ENCODE assay signal across 11 mouse cellular contexts in genomic region chr2:174868743-174869369, GRCm38 (mm10).
A peak's percentile ranks its signal among the peaks of the same experiment; 100 is the strongest.
DNase-seq lines count a peak whose midpoint lies in the region; ATAC-seq and TF ChIP-seq lines count a peak whose summit lies in the region.
"Had no signal": no experiment of that assay in that cellular context is flagged by ENCODE, and none has a peak within 500 bp of the region (broad histone marks: within the 10 kb centered on the region; RNA-seq: fewer than 3 reads in every experiment).

No protein-coding gene starts in this region.

- no peaks in the 10 kb centered on the region for H3K9me3 ChIP-seq in hindbrain, postnatal 0 days (ENCODE audit: low read length)
- H3K9me3 ChIP-seq in hindbrain, embryonic 13.5 days: no peaks in the 10 kb centered on the region
- no peaks in the 10 kb centered on the region for H3K9me3 ChIP-seq in embryonic facial prominence, embryonic 14.5 days (ENCODE audit: control insufficient read depth, low read length)
- H3K9me3 ChIP-seq in limb, embryonic 15.5 days: no peaks in the 10 kb centered on the region
- H3K9me3 ChIP-seq: liver, embryonic 13.5 days had no signal

- H3K4me2 ChIP-seq in hindbrain, postnatal 0 days (ENCODE audit: low read depth, low read length): no peak overlapping the region
- H3K4me2 ChIP-seq in hindbrain, embryonic 13.5 days: no peak overlapping the region
- H3K4me2 ChIP-seq in embryonic facial prominence, embryonic 14.5 days (ENCODE audit: low read depth, low read length): no peak overlapping the region
- no peak overlapping the region for H3K4me2 ChIP-seq in limb, embryonic 15.5 days
- H3K4me2 ChIP-seq: liver, embryonic 13.5 days had no signal

- WGBS in hindbrain, postnatal 0 days: 55% methylated on average over 8 of the region's 8 CpGs
- 68% methylated on average over 8 of the region's 8 CpGs for WGBS in hindbrain, embryonic 13.5 days
- WGBS in embryonic facial prominence, embryonic 14.5 days: 24% methylated on average over 8 of the region's 8 CpGs
- 25% methylated on average over 8 of the region's 8 CpGs for WGBS in limb, embryonic 15.5 days

- TF ChIP-seq CTCF in hindbrain, postnatal 0 days (IDR thresholded peaks at IDR 0.05; ENCODE audit: low read depth): no peak

- 0 out of 2 replicates have a peak, but pooled peaks have one; percentile 35 for ATAC-seq in hindbrain, postnatal 0 days
- no peak for ATAC-seq in hindbrain, embryonic 13.5 days (ENCODE audit: low FRiP score)
- ATAC-seq in embryonic facial prominence, embryonic 14.5 days (ENCODE audit: low read depth): peak; percentile 27; the same call in 1 of the 2 replicates
- peak; percentile 57 for ATAC-seq in limb, embryonic 15.5 days (ENCODE audit: insufficient number of reproducible peaks, low FRiP score, low TSS enrichment, low read depth)
- no peak for ATAC-seq in CD4-positive, CD25-positive, alpha-beta regulatory T cell, adult 4 months

- H3K9ac ChIP-seq in hindbrain, postnatal 0 days (replicated peaks; ENCODE audit: low read length): no peak overlapping the region
- H3K9ac ChIP-seq in hindbrain, embryonic 13.5 days: no peak overlapping the region
- 0 out of 2 replicates have a peak overlapping the region, but pooled peaks have one; percentile 14 for H3K9ac ChIP-seq in embryonic facial prominence, embryonic 14.5 days (ENCODE audit: low read depth, low read length)
- H3K9ac ChIP-seq in limb, embryonic 15.5 days: no peak overlapping the region
- H3K9ac ChIP-seq: liver, embryonic 13.5 days had no signal

- H3K27me3 ChIP-seq in hindbrain, postnatal 0 days (ENCODE audit: insufficient read depth, low read length): no peaks in the 10 kb centered on the region
- H3K27me3 ChIP-seq in hindbrain, embryonic 13.5 days: no peaks in the 10 kb centered on the region
- H3K27me3 ChIP-seq in embryonic facial prominence, embryonic 14.5 days (replicated peaks; ENCODE audit: control insufficient read depth, insufficient read depth, low read length): no peaks in the 10 kb centered on the region
- H3K27me3 ChIP-seq in limb, embryonic 15.5 days: no peaks in the 10 kb centered on the region
- H3K27me3 ChIP-seq: liver, embryonic 13.5 days had no signal

- H3K4me1 ChIP-seq in hindbrain, postnatal 0 days (ENCODE audit: insufficient read depth, low read length): no peaks in the 10 kb centered on the region
- H3K4me1 ChIP-seq in hindbrain, embryonic 13.5 days (replicated peaks): peaks cover 24% of the 10 kb centered on the region
- H3K4me1 ChIP-seq in embryonic facial prominence, embryonic 14.5 days (ENCODE audit: control insufficient read depth, insufficient read depth, low read length): peaks cover 64% of the 10 kb centered on the region
- H3K4me1 ChIP-seq in limb, embryonic 15.5 days: peaks cover 64% of the 10 kb centered on the region
- H3K4me1 ChIP-seq: liver, embryonic 13.5 days had no signal

- H3K27ac ChIP-seq in hindbrain, postnatal 0 days: no peak overlapping the region
- H3K27ac ChIP-seq in hindbrain, embryonic 13.5 days: no peak overlapping the region
- peak overlapping the region; percentile 85 for H3K27ac ChIP-seq in embryonic facial prominence, embryonic 14.5 days (replicated peaks; ENCODE audit: low read depth, low read length)
- H3K27ac ChIP-seq in limb, embryonic 15.5 days: peak overlapping the region; percentile 94
- H3K27ac ChIP-seq: layer of hippocampus, adult 2 months; liver, embryonic 13.5 days had no signal

- H3K36me3 ChIP-seq in hindbrain, postnatal 0 days (ENCODE audit: insufficient read depth, low read length): no peaks in the 10 kb centered on the region
- no peaks in the 10 kb centered on the region for H3K36me3 ChIP-seq in hindbrain, embryonic 13.5 days
- H3K36me3 ChIP-seq in embryonic facial prominence, embryonic 14.5 days (ENCODE audit: control insufficient read depth, insufficient read depth, low read length): no peaks in the 10 kb centered on the region
- H3K36me3 ChIP-seq in limb, embryonic 15.5 days: no peaks in the 10 kb centered on the region
- H3K36me3 ChIP-seq: liver, embryonic 13.5 days had no signal

- no peak overlapping the region for H3K4me3 ChIP-seq in hindbrain, postnatal 0 days (ENCODE audit: low read length)
- H3K4me3 ChIP-seq in hindbrain, embryonic 13.5 days: no peak overlapping the region
- H3K4me3 ChIP-seq in embryonic facial prominence, embryonic 14.5 days (ENCODE audit: low read depth, low read length): no peak overlapping the region
- no peak overlapping the region for H3K4me3 ChIP-seq in limb, embryonic 15.5 days
- H3K4me3 ChIP-seq: layer of hippocampus, adult 2 months; liver, embryonic 13.5 days had no signal

- DNase-seq in hindbrain, postnatal 0 days (ENCODE audit: low spot score): no peak
- peak; percentile 43 for DNase-seq in embryo, embryonic 11 days
- peak; percentile 83 for DNase-seq in embryonic facial prominence, embryonic 14.5 days (ENCODE audit: low spot score)
- DNase-seq in left cerebral cortex, adult 18-20 months (ENCODE audit: low spot score in 2 of 2): no peak
- DNase-seq: liver, embryonic 13.5 days; retina, postnatal 1 day; thymus, adult 2 months had no signal

Comparison
In these comparisons a context has a peak if more than half of its experiments do, and no peak if none do; other contexts are left out.
1. ATAC-seq: peak in hindbrain, postnatal 0 days (single experiment), embryonic facial prominence, embryonic 14.5 days (single experiment) and limb, embryonic 15.5 days (single experiment); none in hindbrain, embryonic 13.5 days (single experiment) and CD4-positive, CD25-positive, alpha-beta regulatory T cell, adult 4 months (single experiment).
2. DNase-seq: peak in embryo, embryonic 11 days (single experiment) and embryonic facial prominence, embryonic 14.5 days (single experiment); none in hindbrain, postnatal 0 days (single experiment) and left cerebral cortex, adult 18-20 months (0 of 2).
3. H3K27ac ChIP-seq: peak in embryonic facial prominence, embryonic 14.5 days (single experiment) and limb, embryonic 15.5 days (single experiment); none in hindbrain, postnatal 0 days (single experiment) and hindbrain, embryonic 13.5 days (single experiment).